Mouse (Mus musculus) E14TG2a.4 (cell line): ENCODE measurements around the gene Nlgn3.

Experiments
- CTCF ChIP-seq: conservative IDR thresholded peaks from 2 replicates; pipeline ENCODE4 v1.5.1; 2014; ENCODE audit warnings: low read length
- NANOG ChIP-seq: IDR thresholded peaks from 2 replicates; pipeline ENCODE4 v1.6.1; 2014; ENCODE audit warnings: borderline replicate concordance, low read length, mixed read lengths

GRCm38 (mm10) chrX:101319775-101320174 is 20.8 kb downstream of the Nlgn3 start:
- TF ChIP-seq CTCF (no peak), NANOG (no peak)
